Mouse (Mus musculus) kidney, adult 9 months (tissue): ENCODE measurements at regions not wholly inside any gene's neighbourhood (a gene's known extent, or its start where the extent isn't known, plus 50 kb on each side); places are given as distances from the start of the nearest gene placed in this dataset.

Experiments used
- DNase-seq: peaks from one replicate; pipeline ENCODE4 v3.0.0; 2022

- no peak for DNase-seq
Measured at GRCm38 (mm10) chr16:78877941-78878340, 52.8 kb upstream of the Chodl start.

- DNase-seq = no peak
Measured at GRCm38 (mm10) chr16:78859006-78859405, 71.7 kb upstream of the Chodl start.

GRCm38 (mm10) chr16:78830957-78831356, 99.8 kb upstream of the Chodl start:
- DNase-seq = no peak

GRCm38 (mm10) chr16:78827739-78828138, 103.0 kb upstream of the Chodl start:
- DNase-seq = no peak

- DNase-seq = no peak
Measured at GRCm38 (mm10) chr16:78790064-78790463, 140.7 kb upstream of the Chodl start.

GRCm38 (mm10) chr16:78759226-78759625, 171.5 kb upstream of the Chodl start:
- no peak for DNase-seq

GRCm38 (mm10) chr16:78737902-78738301, 161.4 kb upstream of the D16Ertd472e start:
- DNase-seq = no peak

- DNase-seq = no peak
Measured at GRCm38 (mm10) chr16:78730583-78731501, 154.3 kb upstream of the D16Ertd472e start.

- DNase-seq = no peak
Measured at GRCm38 (mm10) chr16:78725541-78725940, 149.0 kb upstream of the D16Ertd472e start.

GRCm38 (mm10) chr16:78709943-78710342, 133.4 kb upstream of the D16Ertd472e start:
- no peak for DNase-seq

- DNase-seq = no peak
Measured at GRCm38 (mm10) chr16:78707566-78707965, 131.1 kb upstream of the D16Ertd472e start.

GRCm38 (mm10) chr16:78707165-78707564, 130.7 kb upstream of the D16Ertd472e start:
- no peak for DNase-seq

- DNase-seq = no peak
Measured at GRCm38 (mm10) chr16:78697514-78698209, 121.2 kb upstream of the D16Ertd472e start.

- no peak for DNase-seq
Measured at GRCm38 (mm10) chr16:78688251-78688650, 111.7 kb upstream of the D16Ertd472e start.

GRCm38 (mm10) chr16:78685160-78685559, 108.7 kb upstream of the D16Ertd472e start:
- no peak for DNase-seq

- no peak for DNase-seq
Measured at GRCm38 (mm10) chr16:78684031-78684430, 107.5 kb upstream of the D16Ertd472e start.

GRCm38 (mm10) chr16:78661126-78661525, 84.6 kb upstream of the D16Ertd472e start:
- DNase-seq = no peak

- no peak for DNase-seq
Measured at GRCm38 (mm10) chr16:78644710-78645109, 68.2 kb upstream of the D16Ertd472e start.

GRCm38 (mm10) chr16:78641717-78642116, 65.2 kb upstream of the D16Ertd472e start:
- no peak for DNase-seq

GRCm38 (mm10) chr16:78641205-78641604, 64.7 kb upstream of the D16Ertd472e start:
- no peak for DNase-seq

- no peak for DNase-seq
Measured at GRCm38 (mm10) chr16:78637452-78637851, 60.9 kb upstream of the D16Ertd472e start.

GRCm38 (mm10) chr16:78637015-78637414, 60.5 kb upstream of the D16Ertd472e start:
- no peak for DNase-seq

- DNase-seq = no peak
Measured at GRCm38 (mm10) chr16:78635774-78636173, 59.3 kb upstream of the D16Ertd472e start.

- DNase-seq = peak; percentile 60
Measured at GRCm38 (mm10) chr16:78635257-78635656, 58.7 kb upstream of the D16Ertd472e start.
